Mouse (Mus musculus): ENCODE measurements around the gene BC052040. TPM values are rescaled to one million over a fixed set of nuclear protein-coding genes. Genes with fewer than 3 reads are reported as not detected.
A peak's percentile ranks its signal among the peaks of the same experiment; 100 is the strongest.

Gene BC052040
- polyA plus RNA-seq, 1 experiment from 2014 or later = 16.7 TPM

GRCm38 (mm10) chr2:115813316-115813715 is 231.8 kb downstream of the BC052040 start:
- Histone ChIP-seq H3K27ac (ENCODE audit: low read depth, low read length) (no peak overlapping the region), H3K4me2 (peak overlapping the region; percentile 22), H3K4me1 (ENCODE audit: control insufficient read depth, insufficient read depth, low read length) (no peaks in the 10 kb centered on the region; the same call in 1 of the 2 replicates), H3K9ac (ENCODE audit: low read depth, low read length) (no peak overlapping the region), H3K27me3 (ENCODE audit: control insufficient read depth, insufficient read depth, low read length) (no peaks in the 10 kb centered on the region), H3K36me3 (ENCODE audit: control insufficient read depth, insufficient read depth, low read length) (no peaks in the 10 kb centered on the region), H3K9me3 (replicated peaks; ENCODE audit: control insufficient read depth, low read length) (no peaks in the 10 kb centered on the region; the same call in 1 of the 2 replicates), H3K4me3 (ENCODE audit: low read depth, low read length) (no peak overlapping the region)
- WGBS (ENCODE audit: insufficient replicate concordance) = 31% methylated on average over 11 of the region's 11 CpGs
- no peak for ATAC-seq (replicated peaks; ENCODE audit: insufficient number of reproducible peaks, low FRiP score, low TSS enrichment)

DNA sequence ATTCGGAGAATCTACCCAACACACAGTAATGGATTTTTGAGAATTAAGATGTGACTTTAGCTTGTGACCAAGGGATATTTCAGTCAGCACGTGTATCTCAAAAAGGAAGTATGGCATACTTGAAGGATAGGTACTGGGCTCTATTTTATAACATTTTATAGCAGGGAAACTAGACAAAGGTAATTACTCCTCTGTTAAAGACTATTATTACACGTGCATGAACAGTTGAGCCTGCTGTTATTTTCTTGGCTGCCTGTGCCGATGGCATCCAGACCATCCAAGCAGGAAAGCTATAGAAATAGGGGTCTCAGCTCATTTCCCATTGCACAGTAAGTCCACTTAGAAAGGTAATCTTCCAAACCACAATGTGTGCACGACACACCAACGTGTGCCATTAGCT is 232.2 kb downstream of the BC052040 start:
- Histone ChIP-seq H3K27ac (ENCODE audit: low read depth, low read length) (no peak overlapping the region), H3K9ac (ENCODE audit: low read depth, low read length) (no peak overlapping the region)
- ATAC-seq (replicated peaks; ENCODE audit: insufficient number of reproducible peaks, low FRiP score, low TSS enrichment) = no peak

GRCm38 (mm10) chr2:115817959-115818358 is 236.4 kb downstream of the BC052040 start:
- no peaks in the 10 kb centered on the region for H3K36me3 ChIP-seq (ENCODE audit: control insufficient read depth, insufficient read depth, low read length)
- whole genome bisulfite sequencing (ENCODE audit: insufficient replicate concordance) = 86% methylated on average over 6 of the region's 6 CpGs
- no peak overlapping the region for H3K4me3 ChIP-seq (ENCODE audit: low read depth, low read length)
- no peak for ATAC-seq (replicated peaks; ENCODE audit: insufficient number of reproducible peaks, low FRiP score, low TSS enrichment)
- no peaks in the 10 kb centered on the region; the same call in 1 of the 2 replicates for H3K4me1 ChIP-seq (ENCODE audit: control insufficient read depth, insufficient read depth, low read length)
- H3K27me3 ChIP-seq (ENCODE audit: control insufficient read depth, insufficient read depth, low read length) = no peaks in the 10 kb centered on the region
- no peak overlapping the region for H3K9ac ChIP-seq (ENCODE audit: low read depth, low read length)
- no peak overlapping the region for H3K27ac ChIP-seq (ENCODE audit: low read depth, low read length)
- H3K4me2 ChIP-seq = no peak overlapping the region
- no peaks in the 10 kb centered on the region; the same call in 1 of the 2 replicates for H3K9me3 ChIP-seq (replicated peaks; ENCODE audit: control insufficient read depth, low read length)

More for the DNA sequence above, 232.2 kb downstream of the BC052040 start:
- H3K36me3 ChIP-seq (ENCODE audit: control insufficient read depth, insufficient read depth, low read length) = no peaks in the 10 kb centered on the region
- H3K27me3 ChIP-seq (ENCODE audit: control insufficient read depth, insufficient read depth, low read length) = no peaks in the 10 kb centered on the region
- H3K9me3 ChIP-seq (replicated peaks; ENCODE audit: control insufficient read depth, low read length) = no peaks in the 10 kb centered on the region; the same call in 1 of the 2 replicates
- H3K4me1 ChIP-seq (ENCODE audit: control insufficient read depth, insufficient read depth, low read length) = no peaks in the 10 kb centered on the region; the same call in 1 of the 2 replicates
- peak overlapping the region; percentile 22 for H3K4me2 ChIP-seq
- no peak overlapping the region for H3K4me3 ChIP-seq (ENCODE audit: low read depth, low read length)
- 67% methylated on average over 6 of the region's 6 CpGs for WGBS (ENCODE audit: insufficient replicate concordance)

DNA sequence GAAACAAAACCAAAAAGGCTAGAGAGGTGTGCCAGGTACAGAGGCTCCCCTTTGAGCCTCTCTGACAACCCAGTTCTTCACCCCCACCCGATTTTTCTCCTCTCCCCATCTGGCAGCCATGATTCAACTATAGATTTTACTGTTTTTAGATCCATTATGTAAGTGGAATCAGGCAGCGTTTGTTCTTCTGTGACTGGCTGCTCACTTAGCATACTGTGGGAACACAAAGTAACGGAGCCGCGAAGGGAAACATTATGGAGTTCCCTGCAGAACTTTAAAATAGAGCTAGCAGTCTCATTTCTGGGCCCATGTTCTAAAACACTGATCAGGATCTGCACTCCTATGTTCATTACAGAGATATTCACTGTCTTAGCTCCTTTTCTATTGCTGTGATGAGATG is 240.8 kb downstream of the BC052040 start:
- 86% methylated on average over 5 of the region's 5 CpGs for WGBS (ENCODE audit: insufficient replicate concordance)
- Histone ChIP-seq H3K27me3 (ENCODE audit: control insufficient read depth, insufficient read depth, low read length) (no peaks in the 10 kb centered on the region), H3K9me3 (replicated peaks; ENCODE audit: control insufficient read depth, low read length) (no peaks in the 10 kb centered on the region)

More for the DNA sequence above, 240.8 kb downstream of the BC052040 start:
- H3K4me1 ChIP-seq (ENCODE audit: control insufficient read depth, insufficient read depth, low read length) = no peaks in the 10 kb centered on the region
- no peak for ATAC-seq (replicated peaks; ENCODE audit: insufficient number of reproducible peaks, low FRiP score, low TSS enrichment)
- H3K4me2 ChIP-seq = no peak overlapping the region
- no peaks in the 10 kb centered on the region for H3K36me3 ChIP-seq (ENCODE audit: control insufficient read depth, insufficient read depth, low read length)
- H3K27ac ChIP-seq (ENCODE audit: low read depth, low read length) = no peak overlapping the region
- H3K9ac ChIP-seq (ENCODE audit: low read depth, low read length) = no peak overlapping the region
- no peak overlapping the region for H3K4me3 ChIP-seq (ENCODE audit: low read depth, low read length)

MicroRNAs within 50 kb of the gene (microRNA counts, 519-probe panel; counts per million panel counts)
- 4,543 counts per million, percentile 40 among the panel's probes with 10 or more counts for microRNA mmu-miR-1951

Small RNAs within 50 kb of the gene (microRNA-seq; reads per million reads assigned to microRNA genes)
- gene Mir1951 (ENCODE audit: borderline number of aligned reads) = 0.68 reads per million, percentile 4 among the genes with 10 or more reads in this experiment
